Mouse (Mus musculus) NIH3T3 (cell line): Measurements from ENCODE around the gene Dcst1.

Experiments
- DNase-seq: peaks from one replicate; pipeline ENCODE4 v3.0.0-alpha.2; 2012; ENCODE audit warnings: low read depth

The Dcst1 gene

GRCm38 (mm10) chr3:89308089-89308488, 57.0 kb downstream of the Dcst1 start:
- DNase-seq: peak; percentile 91

GRCm38 (mm10) chr3:89305551-89306325, 59.3 kb downstream of the Dcst1 start:
- no peak for DNase-seq

- DNase-seq: no peak
These were observed 59.9 kb downstream of the Dcst1 start for GRCm38 (mm10) chr3:89305105-89305504.

- DNase-seq: no peak
These were observed 60.6 kb downstream of the Dcst1 start for GRCm38 (mm10) chr3:89304440-89304839.

GRCm38 (mm10) chr3:89300514-89300913, 64.5 kb downstream of the Dcst1 start:
- peak; percentile 36 for DNase-seq
